In genomic region chr16:76899083-76899482, GRCm38 (mm10) we compare ENCODE assay signal across 10 mouse cellular contexts.
DNase-seq lines count a peak whose midpoint lies in the region; ATAC-seq and TF ChIP-seq lines count a peak whose summit lies in the region.
"Had no signal": no experiment of that assay in that cellular context is flagged by ENCODE, and none has a peak within 500 bp of the region (broad histone marks: within the 10 kb centered on the region; RNA-seq: fewer than 3 reads in every experiment).

No protein-coding gene starts in this region.

- WGBS in midbrain, embryonic 14.5 days, result 13% methylated on average over 7 of the region's 7 CpGs
- 24% methylated on average over 7 of the region's 7 CpGs for WGBS in midbrain, embryonic 10.5 days

- TF ChIP-seq CTCF in gastrocnemius, adult 2 months (IDR thresholded peaks at IDR 0.05), result peak; percentile 79

- H3K4me3 ChIP-seq in gastrocnemius, adult 2 months, result peak overlapping the region; percentile 25
- no peak overlapping the region for H3K4me3 ChIP-seq in midbrain, embryonic 14.5 days (replicated peaks; ENCODE audit: low read depth, low read length)
- H3K4me3 ChIP-seq in midbrain, embryonic 10.5 days, result no peak overlapping the region
- H3K4me3 ChIP-seq: hindbrain, embryonic 15.5 days; neural tube, embryonic 12.5 days had no signal

- H3K27me3 ChIP-seq in midbrain, embryonic 14.5 days (ENCODE audit: control insufficient read depth, insufficient read depth, low read length), result 0 out of 2 replicates have a peak, but pooled peaks cover 3% of the 10 kb centered on the region
- H3K27me3 ChIP-seq in midbrain, embryonic 10.5 days (ENCODE audit: low read depth, poor library complexity, severe bottlenecking), result no peaks in the 10 kb centered on the region; the same call in 1 of the 2 replicates
- H3K27me3 ChIP-seq: hindbrain, embryonic 15.5 days; neural tube, embryonic 12.5 days had no signal

- no peak overlapping the region for H3K4me2 ChIP-seq in midbrain, embryonic 14.5 days (ENCODE audit: low read length)
- H3K4me2 ChIP-seq: hindbrain, embryonic 15.5 days; neural tube, embryonic 12.5 days had no signal

- DNase-seq in gastrocnemius, adult 2 months, result no peak
- no peak for DNase-seq in gastrocnemius, postnatal 25 days
- DNase-seq in midbrain, embryonic 14.5 days, result peak; percentile 69
- DNase-seq in midbrain, embryonic 10.5 days (ENCODE audit: low spot score), result no peak
- peak; percentile 34 for DNase-seq in thymus, postnatal 14 days
- no peak for DNase-seq in ovary, adult 18-20 months (ENCODE audit: low spot score)

- H3K4me1 ChIP-seq in midbrain, embryonic 14.5 days (ENCODE audit: control insufficient read depth, insufficient read depth, low read length), result no peaks in the 10 kb centered on the region
- peaks cover 18% of the 10 kb centered on the region for H3K4me1 ChIP-seq in midbrain, embryonic 10.5 days

- no peak for ATAC-seq in midbrain, embryonic 14.5 days (ENCODE audit: low FRiP score, low TSS enrichment)
- ATAC-seq in activated CD4-positive, CD25-positive, alpha-beta regulatory T cell, adult 4 months, result peak; percentile 64
- ATAC-seq in inflammation-experienced regulatory T-cells, adult 6 months, result peak; percentile 63

- no peak overlapping the region for H3K27ac ChIP-seq in gastrocnemius, adult 2 months
- H3K27ac ChIP-seq in midbrain, embryonic 14.5 days (replicated peaks; ENCODE audit: low read depth, low read length), result no peak overlapping the region
- H3K27ac ChIP-seq in midbrain, embryonic 10.5 days (replicated peaks), result no peak overlapping the region
- H3K27ac ChIP-seq: hindbrain, embryonic 15.5 days; neural tube, embryonic 12.5 days had no signal

- no peaks in the 10 kb centered on the region for H3K9me3 ChIP-seq in midbrain, embryonic 14.5 days (ENCODE audit: control insufficient read depth, low read length)
- no peaks in the 10 kb centered on the region for H3K9me3 ChIP-seq in midbrain, embryonic 10.5 days (replicated peaks)
- H3K9me3 ChIP-seq: hindbrain, embryonic 15.5 days; neural tube, embryonic 12.5 days had no signal

- H3K9ac ChIP-seq in midbrain, embryonic 14.5 days (replicated peaks; ENCODE audit: low read length), result no peak overlapping the region
- H3K9ac ChIP-seq: hindbrain, embryonic 15.5 days; neural tube, embryonic 12.5 days had no signal

- H3K36me3 ChIP-seq in midbrain, embryonic 14.5 days (ENCODE audit: control insufficient read depth, insufficient read depth, low read length), result no peaks in the 10 kb centered on the region
- no peaks in the 10 kb centered on the region for H3K36me3 ChIP-seq in midbrain, embryonic 10.5 days
- H3K36me3 ChIP-seq: hindbrain, embryonic 15.5 days; neural tube, embryonic 12.5 days had no signal

- intact Hi-C loops in gastrocnemius, adult 2 months (cut with DNase I), result loop anchor here (2.0 to 10.0 kb wide), 2 partner anchors 1124 to 1202 kb away; no protein-coding TSS in a partner anchor

Comparison
In these comparisons a context has a peak if more than half of its experiments do, and no peak if none do; other contexts are left out.
1. DNase-seq: peak in midbrain, embryonic 14.5 days (single experiment) and thymus, postnatal 14 days (single experiment); none in gastrocnemius, adult 2 months (single experiment), gastrocnemius, postnatal 25 days (single experiment), midbrain, embryonic 10.5 days (single experiment) and ovary, adult 18-20 months (single experiment).